Comparison of ENCODE assay signal across 8 mouse cellular contexts in the genomic region with DNA sequence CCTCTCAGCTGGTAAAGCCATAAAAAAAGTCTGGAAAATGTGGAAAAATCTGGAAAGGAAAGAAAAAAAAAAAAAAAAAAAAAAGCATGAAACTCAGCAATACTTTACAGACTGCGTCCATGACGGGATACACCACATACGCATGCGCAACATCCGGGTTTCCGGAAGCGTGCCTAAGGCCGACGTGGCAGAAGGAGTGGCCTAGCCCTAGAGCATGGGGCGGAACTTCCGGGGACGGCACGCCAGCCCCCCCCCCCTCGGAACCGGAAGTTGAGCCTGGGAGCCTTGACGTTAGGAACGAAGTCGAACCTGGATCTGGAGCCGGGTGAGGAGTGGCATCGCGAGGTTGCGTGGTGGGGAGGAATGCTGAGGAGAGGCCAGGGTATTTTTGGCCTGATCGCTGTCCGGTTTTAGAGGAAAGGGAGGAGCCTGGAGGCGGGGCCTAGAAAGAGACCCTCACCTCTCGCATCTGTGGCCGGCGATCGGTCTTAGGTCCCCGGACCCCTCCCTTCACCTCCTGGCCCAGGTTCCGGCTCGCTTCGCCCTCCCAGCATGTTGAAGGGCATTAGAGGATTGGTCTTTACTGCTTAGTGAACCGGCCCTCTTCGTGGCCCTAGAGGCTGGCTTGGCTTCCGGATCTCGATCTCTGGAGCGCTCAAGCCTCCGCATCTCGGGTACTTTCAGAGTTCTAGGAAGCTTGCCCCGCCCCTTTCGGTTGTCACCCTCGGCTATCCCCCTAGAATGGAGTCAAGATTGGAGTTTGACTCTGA. TPM values are rescaled to one million over a fixed set of nuclear protein-coding genes. Genes with fewer than 3 reads are reported as not detected.
DNase-seq lines count a peak whose midpoint lies in the region; ATAC-seq and TF ChIP-seq lines count a peak whose summit lies in the region.

Sec24c (plus strand) TSS at position 245 of the 770 bp plus-strand sequence.

- ATAC-seq in forebrain, postnatal 0 days, result peak; percentile 99
- ATAC-seq in lung, embryonic 15.5 days (ENCODE audit: borderline replicate concordance, extremely low read depth, low FRiP score, low TSS enrichment), result peak; percentile 97

- H3K9me3 ChIP-seq in MEL (replicated peaks; ENCODE audit: insufficient read depth, low read length), result no peaks in the 10 kb centered on the region
- no peaks in the 10 kb centered on the region for H3K9me3 ChIP-seq in forebrain, postnatal 0 days (ENCODE audit: low read length)
- no peaks in the 10 kb centered on the region for H3K9me3 ChIP-seq in lung, embryonic 15.5 days

- peaks cover 8 to 11% of the 10 kb centered on the region in 2 experiments for H3K4me1 ChIP-seq in MEL (ENCODE audit: control insufficient read depth in 1 of 2, insufficient read depth in 2 of 2, low read length in 2 of 2)
- H3K4me1 ChIP-seq in cerebellum, adult 2 months (ENCODE audit: control insufficient read depth, insufficient read depth, low read length), result peaks cover 7% of the 10 kb centered on the region; the same call in 1 of the 2 replicates
- peaks cover 5% of the 10 kb centered on the region; the same call in 1 of the 2 replicates for H3K4me1 ChIP-seq in forebrain, postnatal 0 days (ENCODE audit: insufficient read depth)
- H3K4me1 ChIP-seq in lung, embryonic 15.5 days, result peaks cover 14% of the 10 kb centered on the region

- no peaks in the 10 kb centered on the region for H3K27me3 ChIP-seq in MEL (ENCODE audit: control insufficient read depth in 1 of 2, insufficient read depth in 2 of 2, low read length in 2 of 2)
- no peaks in the 10 kb centered on the region for H3K27me3 ChIP-seq in cerebellum, adult 2 months (ENCODE audit: control insufficient read depth, insufficient read depth, low read length)
- no peaks in the 10 kb centered on the region for H3K27me3 ChIP-seq in forebrain, postnatal 0 days (ENCODE audit: insufficient read depth, low read length)
- no peaks in the 10 kb centered on the region; the same call in 1 of the 2 replicates for H3K27me3 ChIP-seq in lung, embryonic 15.5 days

- peaks cover 16 to 19% of the 10 kb centered on the region in 2 experiments for H3K36me3 ChIP-seq in MEL (ENCODE audit: control insufficient read depth in 1 of 2, insufficient read depth in 2 of 2, low read length in 2 of 2)
- H3K36me3 ChIP-seq in forebrain, postnatal 0 days (ENCODE audit: insufficient read depth), result peaks cover 19% of the 10 kb centered on the region; the same call in 1 of the 2 replicates
- peaks cover 34% of the 10 kb centered on the region for H3K36me3 ChIP-seq in lung, embryonic 15.5 days

- no peak for TF ChIP-seq CTCF in MEL (IDR thresholded peaks at IDR 0.05 in 2 of 3, conservative IDR thresholded peaks at IDR 0.05 in 1 of 3; ENCODE audit: control insufficient read depth in 1 of 3, insufficient read depth in 1 of 3, low read depth in 2 of 3, low read length in 3 of 3, poor library complexity in 1 of 3, severe bottlenecking in 1 of 3)
- no peak for TF ChIP-seq CTCF in cerebellum, adult 2 months (IDR thresholded peaks at IDR 0.05; ENCODE audit: borderline replicate concordance, insufficient read depth, low read depth, low read length)
- no peak for TF ChIP-seq CTCF in forebrain, postnatal 0 days (IDR thresholded peaks at IDR 0.05; ENCODE audit: low read depth)

- H3K9ac ChIP-seq in MEL (ENCODE audit: control insufficient read depth, low read depth, low read length, poor library complexity, severe bottlenecking), result peak within 1 kb of the TSS; percentile 91
- peak within 1 kb of the TSS; percentile 93 for H3K9ac ChIP-seq in forebrain, postnatal 0 days
- H3K9ac ChIP-seq in lung, embryonic 15.5 days, result peak within 1 kb of the TSS; percentile 80

- H3K4me2 ChIP-seq in forebrain, postnatal 0 days (ENCODE audit: low read depth), result peak within 1 kb of the TSS; percentile 76
- H3K4me2 ChIP-seq in lung, embryonic 15.5 days, result peak within 1 kb of the TSS; percentile 79

- 0 out of 4 replicates have a peak, but pooled peaks of 1 of the 2 experiments have one; percentile 5 for TF ChIP-seq EP300 in MEL (IDR thresholded peaks at IDR 0.05; ENCODE audit: low read depth in 1 of 2, low read length in 2 of 2)

- peak within 1 kb of the TSS; percentile 82 for H3K27ac ChIP-seq in MEL (ENCODE audit: control insufficient read depth, low read depth, low read length)
- peak within 1 kb of the TSS; percentile 25 for H3K27ac ChIP-seq in cerebellum, adult 2 months (ENCODE audit: insufficient read depth, low read length)
- H3K27ac ChIP-seq in forebrain, postnatal 0 days (ENCODE audit: low read depth, low read length), result peak within 1 kb of the TSS; percentile 87
- peak within 1 kb of the TSS; percentile 98 for H3K27ac ChIP-seq in lung, embryonic 15.5 days

- peak; percentile 99 for DNase-seq in MEL (ENCODE audit: low read depth, low spot score)
- peak; percentile 98 to 99 for DNase-seq in cerebellum, adult 2 months
- DNase-seq in forebrain, postnatal 0 days, result peak; percentile 100
- DNase-seq in heart, postnatal 4 days, result peak; percentile 99
- peak; percentile 94 to 95 for DNase-seq in layer of hippocampus, adult 8-10 months (ENCODE audit: low spot score in 2 of 2)
- DNase-seq in ovary, adult 18-20 months (ENCODE audit: low spot score), result peak; percentile 97
- peak; percentile 99 for DNase-seq in thymus, postnatal 0 days (ENCODE audit: low spot score)

- peak; percentile 46 to 82; a peak in 3 of 4 replicates for TF ChIP-seq POLR2A in MEL (IDR thresholded peaks at IDR 0.05; ENCODE audit: control insufficient read depth in 1 of 2, insufficient read depth in 1 of 2, low read depth in 1 of 2, low read length in 2 of 2, poor library complexity in 1 of 2)
- peak; percentile 60 for TF ChIP-seq POLR2A in cerebellum, adult 2 months (IDR thresholded peaks at IDR 0.05; ENCODE audit: borderline replicate concordance, insufficient read depth, low read length)

- WGBS in cerebellum, adult 2 months, result 2% methylated on average over 43 of the region's 43 CpGs
- 2% methylated on average over 42 of the region's 43 CpGs for WGBS in forebrain, postnatal 0 days
- WGBS in lung, embryonic 15.5 days, result 3% methylated on average over 43 of the region's 43 CpGs

- H3K4me3 ChIP-seq in MEL (ENCODE audit: control insufficient read depth in 1 of 2, insufficient read depth in 1 of 2, low read depth in 2 of 2, low read length in 2 of 2), result peak within 1 kb of the TSS; percentile 89 to 93
- peak within 1 kb of the TSS; percentile 83 for H3K4me3 ChIP-seq in cerebellum, adult 2 months (replicated peaks; ENCODE audit: insufficient read depth, low read depth, low read length)
- peak within 1 kb of the TSS; percentile 94 for H3K4me3 ChIP-seq in forebrain, postnatal 0 days (ENCODE audit: low read depth, low read length)
- peak within 1 kb of the TSS; percentile 81 for H3K4me3 ChIP-seq in lung, embryonic 15.5 days

- H3K79me2 ChIP-seq in MEL (ENCODE audit: control insufficient read depth, insufficient read depth, low read length, poor library complexity), result peaks cover 17% of the 10 kb centered on the region

- TF ChIP-seq RAD21 in MEL (IDR thresholded peaks at IDR 0.05; ENCODE audit: low read depth, low read length), result no peak

TF ChIP-seq in MEL, 35 proteins besides CTCF, POLR2A, EP300 and RAD21 (continues in another document):
- TF ChIP-seq CHD1 (IDR thresholded peaks at IDR 0.05; ENCODE audit: low read depth, low read length), result no peak
- peak; percentile 82 for TF ChIP-seq SIN3A (IDR thresholded peaks at IDR 0.05; ENCODE audit: low read length)
- TF ChIP-seq MXI1 (IDR thresholded peaks at IDR 0.05; ENCODE audit: low read depth, low read length), result peak; percentile 56
- TF ChIP-seq RCOR1 (IDR thresholded peaks at IDR 0.05; ENCODE audit: low read depth, low read length), result no peak; the same call in 1 of the 2 replicates
- peak; percentile 95 for TF ChIP-seq MAZ (IDR thresholded peaks at IDR 0.05; ENCODE audit: low read depth, low read length)
- TF ChIP-seq GATA1 (IDR thresholded peaks at IDR 0.05; ENCODE audit: low read depth, low read length), result 0 out of 2 replicates have a peak, but pooled peaks have one; percentile 18
- peak; percentile 87 for TF ChIP-seq TBP (IDR thresholded peaks at IDR 0.05; ENCODE audit: low read depth, low read length)
- TF ChIP-seq ZC3H11A (IDR thresholded peaks at IDR 0.05; ENCODE audit: low read depth, low read length), result no peak
- TF ChIP-seq BHLHE40 (IDR thresholded peaks at IDR 0.05; ENCODE audit: borderline replicate concordance, low read depth, low read length), result no peak
- TF ChIP-seq MAX (IDR thresholded peaks at IDR 0.05; ENCODE audit: low read length), result no peak; the same call in none of the 2 replicates
- TF ChIP-seq GABPA (IDR thresholded peaks at IDR 0.05; ENCODE audit: low read depth, low read length), result no peak
- peak; percentile 50 for TF ChIP-seq NELFE (IDR thresholded peaks at IDR 0.05; ENCODE audit: low read depth, low read length)
- peak; percentile 20; the same call in 1 of the 2 replicates for TF ChIP-seq ETS1 (IDR thresholded peaks at IDR 0.05; ENCODE audit: low read depth, low read length)
- 0 out of 2 replicates have a peak, but pooled peaks have one; percentile 38 for TF ChIP-seq E2F4 (IDR thresholded peaks at IDR 0.05; ENCODE audit: borderline replicate concordance, low read depth, low read length)
- no peak for TF ChIP-seq ZKSCAN1 (IDR thresholded peaks at IDR 0.05; ENCODE audit: low read depth, low read length)
- TF ChIP-seq MEF2A (IDR thresholded peaks at IDR 0.05; ENCODE audit: extremely low read depth, insufficient replicate concordance, low read depth, low read length, poor library complexity, severe bottlenecking), result no peak
- TF ChIP-seq NRF1 (IDR thresholded peaks at IDR 0.05; ENCODE audit: insufficient read depth, low read depth, low read length, poor library complexity, severe bottlenecking), result peak; percentile 94
- no peak for TF ChIP-seq USF2 (IDR thresholded peaks at IDR 0.05; ENCODE audit: borderline replicate concordance in 1 of 2, insufficient read depth in 1 of 2, low read depth in 1 of 2, low read length in 2 of 2)
- TF ChIP-seq MYC (IDR thresholded peaks at IDR 0.05; ENCODE audit: low read depth, low read length), result peak; percentile 94; the same call in 1 of the 2 replicates
- TF ChIP-seq POLR2AphosphoS2 (IDR thresholded peaks at IDR 0.05; ENCODE audit: low read length), result peak; percentile 58; the same call in 1 of the 2 replicates

RNA-seq across cellular contexts. Expression of gene Sec24c, which starts in this region (rescaled TPM):
- total RNA-seq in MEL (2012; rRNA removed), result 68.5 and 83.9 TPM in 2 replicates
- 100 to 1,000 TPM; 121 to 263 TPM for polyA plus RNA-seq in MEL (2012; ENCODE audit: insufficient read depth in 1 of 2, insufficient read length in 2 of 2, low read depth in 1 of 2, low replicate concordance in 2 of 2, missing spikeins in 1 of 2)
- polyA plus RNA-seq in cerebellum, adult 2 months (2012; rRNA removed), result 93.3 and 116 TPM in 2 replicates
- total RNA-seq in forebrain, postnatal 0 days (2014; rRNA removed), result 65.0 and 86.4 TPM in 2 replicates
- 46.0 and 57.1 TPM in 2 replicates for polyA plus RNA-seq in forebrain, postnatal 0 days (2015; fragmentation: Nextera tagmentation; extraction: Ambion mirVana)
- total RNA-seq in heart, postnatal 4 days (2021), result 100 to 1,000 TPM in 1 of 2 experiments, 10 to 100 TPM in 1; 96.3 to 110 TPM
- total RNA-seq in layer of hippocampus, adult 8-10 months (2022), result 100 to 1,000 TPM; 107 to 130 (median 112) TPM
- 88.2 and 92.8 TPM in 2 replicates for polyA plus RNA-seq in lung, embryonic 15.5 days (2015; fragmentation: Nextera tagmentation; extraction: Ambion mirVana)
- 52.2 and 56.8 TPM in 2 replicates for polyA plus RNA-seq in thymus, postnatal 0 days (2015; fragmentation: Nextera tagmentation; extraction: Ambion mirVana)

Comparison
In these comparisons a context has a peak if more than half of its experiments do, and no peak if none do; other contexts are left out.
1. Peak in every context shown above with its lines: DNase-seq, ATAC-seq, H3K4me3 ChIP-seq and H3K27ac ChIP-seq.
2. H3K27ac ChIP-seq: peak in every context shown above with its lines; median percentile 98 in lung, embryonic 15.5 days; 87 in forebrain, postnatal 0 days; 82 in MEL; 25 in cerebellum, adult 2 months.